Mouse (Mus musculus) kidney, postnatal 0 days (tissue): ENCODE results near the gene Fstl4. TPM values are rescaled to one million over a fixed set of nuclear protein-coding genes. Genes with fewer than 3 reads are reported as not detected.
A peak's percentile ranks its signal among the peaks of the same experiment; 100 is the strongest.

Experiments
- ATAC-seq: fragments of 200-750 bp; cut with Nextera tagmentation; replicated peaks from 2 replicates; pipeline ENCODE4 v1.8.0; 2017; ENCODE audit warnings: low read depth, moderate number of reproducible peaks, moderate TSS enrichment, moderate library complexity; ENCODE audit not compliant: low FRiP score
- DNase-seq: peaks from one replicate; pipeline ENCODE4 v3.0.0-alpha.2; 2016; ENCODE audit warnings: low spot score
- H3K27ac ChIP-seq: fragments of 300-500 bp; sonication (generic); 2 replicates; pipeline ENCODE4 v1.5.1; 2014; ENCODE audit warnings: mild to moderate bottlenecking
- H3K27me3 ChIP-seq: fragments of 300-500 bp; sonication (generic); 2 replicates; pipeline ENCODE4 v1.6.1; 2014; ENCODE audit warnings: low read length, mixed read lengths; ENCODE audit not compliant: insufficient read depth
- H3K36me3 ChIP-seq: fragments of 300-500 bp; sonication (generic); 2 replicates; pipeline ENCODE4 v1.6.1; 2014; ENCODE audit warnings: low read length, mixed read lengths; ENCODE audit not compliant: insufficient read depth
- H3K4me1 ChIP-seq: fragments of 300-500 bp; sonication (generic); replicated peaks from 2 replicates; pipeline ENCODE4 v1.6.1; 2014; ENCODE audit warnings: antibody characterized with exemption, low read length, mixed read lengths; ENCODE audit not compliant: insufficient read depth
- H3K4me2 ChIP-seq: fragments of 300-500 bp; sonication (generic); 2 replicates; pipeline ENCODE4 v1.6.1; 2014; ENCODE audit warnings: mild to moderate bottlenecking, low read length, moderate library complexity, mixed read lengths
- H3K4me3 ChIP-seq: fragments of 300-500 bp; sonication (generic); replicated peaks from 2 replicates; pipeline ENCODE4 v1.5.1; 2014; ENCODE audit warnings: low read depth, low read length
- H3K9ac ChIP-seq: fragments of 300-500 bp; sonication (generic); 2 replicates; pipeline ENCODE4 v1.6.1; 2014; ENCODE audit warnings: low read depth, low read length
- H3K9me3 ChIP-seq: fragments of 300-500 bp; sonication (generic); replicated peaks from 2 replicates; pipeline ENCODE4 v1.6.1; 2016; ENCODE audit warnings: low read length, inconsistent platforms, mixed read lengths
- CTCF ChIP-seq: IDR thresholded peaks from 2 replicates; pipeline ENCODE4 v1.5.1; 2016; ENCODE audit warnings: antibody characterized with exemption, low read depth, mild to moderate bottlenecking, moderate library complexity
- WGBS: fragments of 180-500 bp; shearing (Covaris S2); extraction: QIAGEN DNeasy Blood & Tissue Kit; methylation state at CpG from one replicate; pipeline ENCODE4 v1.1.7; 2014; 5-methylcytosine and 5-hydroxymethylcytosine counted together
- polyA plus RNA-seq: library from polyadenylated mRNA; unstranded; fragments of >200 nt; fragmentation: Nextera tagmentation; extraction: Ambion mirVana; gene quantifications from 2 replicates; pipeline ENCODE4 v1.2.1, GENCODE M21; 2015

Fstl4 gene
- polyA plus RNA-seq, 1 experiment from 2014 or later = 0.47 TPM

GRCm38 (mm10) chr11:53140722-53141400 is 376.4 kb downstream of the Fstl4 start:
- Histone ChIP-seq H3K4me2 (no peak overlapping the region), H3K36me3 (no peaks in the 10 kb centered on the region), H3K9me3 (no peaks in the 10 kb centered on the region), H3K4me1 (no peaks in the 10 kb centered on the region), H3K4me3 (no peak overlapping the region), H3K9ac (no peak overlapping the region), H3K27ac (no peak overlapping the region), H3K27me3 (no peaks in the 10 kb centered on the region)
- TF ChIP-seq CTCF = no peak
- WGBS = 79% methylated on average over 10 of the region's 10 CpGs
- ATAC-seq (no peak), DNase-seq (no peak)

DNA sequence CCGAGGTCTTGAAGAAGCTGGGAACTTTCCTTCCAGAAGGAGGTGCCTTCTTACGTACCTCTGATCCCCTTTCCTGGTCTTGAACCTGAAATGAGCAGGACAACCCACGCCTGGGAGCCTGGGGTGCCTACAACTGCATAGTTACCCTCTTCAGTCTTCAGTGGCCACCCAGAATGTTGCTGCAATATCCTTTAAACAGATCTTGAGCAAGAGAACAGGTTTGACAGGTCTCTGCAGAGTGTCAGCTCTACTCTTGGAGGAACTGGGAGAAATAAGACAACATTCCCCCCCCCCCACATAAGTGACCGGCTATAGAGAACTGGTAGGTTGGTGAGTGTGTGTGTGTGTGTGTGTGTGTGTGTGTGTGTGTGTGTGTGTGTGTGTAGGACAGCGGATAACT is 379.1 kb downstream of the Fstl4 start:
- ATAC-seq (no peak), DNase-seq (no peak)
- Histone ChIP-seq H3K4me3 (no peak overlapping the region), H3K27ac (no peak overlapping the region), H3K9ac (no peak overlapping the region), H3K27me3 (no peaks in the 10 kb centered on the region), H3K36me3 (no peaks in the 10 kb centered on the region), H3K4me2 (no peak overlapping the region), H3K9me3 (no peaks in the 10 kb centered on the region), H3K4me1 (no peaks in the 10 kb centered on the region)
- 73% methylated on average over 5 of the region's 5 CpGs for WGBS
- TF ChIP-seq CTCF = no peak

DNA sequence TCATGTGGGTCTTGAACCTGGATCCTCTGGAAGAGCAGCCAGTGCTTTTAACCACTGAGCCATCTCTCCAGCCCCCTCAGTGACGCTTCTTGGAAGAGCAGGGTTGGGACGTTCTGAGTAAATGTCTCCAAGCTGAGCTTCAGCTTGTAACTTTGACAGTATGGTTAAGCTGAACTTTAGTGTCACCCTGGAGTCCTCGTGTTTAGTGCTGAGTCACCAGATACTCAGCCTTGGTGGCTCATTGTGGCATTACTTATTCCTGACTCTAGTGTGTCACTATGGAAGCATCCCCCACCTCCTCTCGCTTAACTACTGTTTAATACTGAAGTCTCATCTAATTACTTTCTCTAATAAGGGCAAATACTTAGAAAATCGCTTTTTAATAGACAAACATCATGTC is 380.1 kb downstream of the Fstl4 start:
- 58% methylated on average over 5 of the region's 5 CpGs for WGBS
- DNase-seq (no peak), ATAC-seq (no peak)
- no peak overlapping the region for H3K4me3 ChIP-seq
- no peak for TF ChIP-seq CTCF
- no peaks in the 10 kb centered on the region for H3K4me1 ChIP-seq
- no peak overlapping the region for H3K4me2 ChIP-seq
- H3K36me3 ChIP-seq = no peaks in the 10 kb centered on the region
- no peak overlapping the region for H3K9ac ChIP-seq
- H3K9me3 ChIP-seq = no peaks in the 10 kb centered on the region
- no peak overlapping the region for H3K27ac ChIP-seq
- no peaks in the 10 kb centered on the region for H3K27me3 ChIP-seq

DNA sequence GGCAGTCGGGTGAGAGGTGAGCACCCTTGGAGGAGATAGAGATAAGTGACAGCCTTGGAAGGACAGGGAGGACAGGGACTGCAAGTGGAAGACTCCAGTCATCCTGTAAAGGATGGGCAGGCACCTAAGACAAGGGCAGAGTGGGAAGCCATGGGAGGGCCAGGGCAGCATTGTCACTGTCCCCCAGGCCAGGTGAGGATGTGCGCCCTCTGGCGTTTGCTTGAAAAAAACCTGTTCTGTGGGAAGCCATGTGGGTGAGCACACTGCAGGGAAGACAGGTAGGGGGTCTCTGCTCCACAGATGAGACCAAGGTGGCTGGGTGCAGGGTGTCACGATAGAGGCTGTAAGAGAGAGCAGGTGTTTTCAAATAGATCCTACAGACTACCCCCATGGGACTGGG is 381.9 kb downstream of the Fstl4 start:
- H3K4me3 ChIP-seq = no peak overlapping the region
- WGBS = 39% methylated on average over 4 of the region's 4 CpGs
- no peaks in the 10 kb centered on the region for H3K36me3 ChIP-seq
- ATAC-seq = no peak
- H3K27ac ChIP-seq = no peak overlapping the region
- H3K9ac ChIP-seq = no peak overlapping the region
- no peaks in the 10 kb centered on the region for H3K9me3 ChIP-seq
- no peaks in the 10 kb centered on the region for H3K4me1 ChIP-seq
- H3K27me3 ChIP-seq = no peaks in the 10 kb centered on the region
- peak; percentile 55 for DNase-seq
- H3K4me2 ChIP-seq = no peak overlapping the region
- TF ChIP-seq CTCF = peak; percentile 72

DNA sequence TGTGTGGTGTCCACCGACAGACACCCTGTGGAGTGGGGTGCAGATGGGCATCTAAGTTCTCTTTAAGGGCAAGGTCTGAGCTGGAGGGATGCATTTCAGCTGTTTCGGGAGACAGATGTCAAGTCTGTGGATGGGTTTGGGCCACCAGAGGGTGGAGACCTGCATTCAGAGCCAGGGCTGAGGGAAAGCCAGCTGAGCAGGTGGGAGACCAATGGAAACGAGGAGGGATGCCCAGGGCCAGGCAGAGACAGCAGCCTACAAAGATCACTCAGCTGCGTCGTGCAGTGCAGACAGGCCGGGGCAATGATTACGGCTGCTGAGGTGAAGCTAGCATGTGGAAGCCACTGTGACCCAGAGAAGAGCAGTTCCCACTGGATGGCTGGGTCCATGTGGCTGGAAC is 392.0 kb downstream of the Fstl4 start:
- Histone ChIP-seq H3K4me2 (no peak overlapping the region), H3K4me3 (no peak overlapping the region), H3K27ac (no peak overlapping the region), H3K36me3 (no peaks in the 10 kb centered on the region), H3K9me3 (no peaks in the 10 kb centered on the region), H3K27me3 (no peaks in the 10 kb centered on the region), H3K9ac (no peak overlapping the region), H3K4me1 (no peaks in the 10 kb centered on the region; the same call in 1 of the 2 replicates)
- WGBS = 50% methylated on average over 7 of the region's 7 CpGs
- no peak for ATAC-seq
- DNase-seq = no peak
- TF ChIP-seq CTCF = no peak

DNA sequence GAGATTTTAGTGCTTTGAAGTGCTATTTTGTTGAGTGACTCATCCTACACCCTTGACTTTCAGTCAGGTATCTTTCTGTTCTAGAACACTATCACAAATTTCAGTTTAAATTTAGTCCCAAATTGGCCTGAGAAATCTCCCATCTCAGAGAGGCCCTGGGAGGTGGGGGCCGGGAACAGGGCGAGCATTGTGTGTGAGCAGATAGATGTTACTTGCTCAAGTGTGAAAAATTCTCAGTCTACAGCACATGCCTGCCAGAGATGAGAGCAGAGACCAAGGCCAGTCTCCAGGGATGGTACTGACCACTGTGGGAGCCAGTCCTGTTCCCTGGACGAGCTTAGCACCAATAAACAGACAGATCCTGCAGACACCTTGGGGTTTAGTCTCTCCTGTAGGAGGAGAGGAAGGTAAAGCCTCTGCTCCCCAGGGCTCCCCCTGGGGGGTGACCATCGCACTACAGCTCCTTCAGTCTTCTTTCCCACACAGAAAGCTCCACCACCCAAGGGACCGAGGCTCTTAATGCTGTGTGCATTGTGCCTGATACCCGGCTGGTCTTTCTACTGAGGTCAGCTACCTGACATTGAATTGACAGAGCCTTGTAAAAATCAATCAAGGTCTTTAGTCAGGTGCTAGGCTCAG is 393.3 kb downstream of the Fstl4 start:
- no peak overlapping the region for H3K4me3 ChIP-seq
- ATAC-seq (no peak), DNase-seq (no peak)
- H3K9me3 ChIP-seq = no peaks in the 10 kb centered on the region
- H3K4me2 ChIP-seq = no peak overlapping the region
- no peaks in the 10 kb centered on the region for H3K27me3 ChIP-seq
- TF ChIP-seq CTCF = peak; percentile 6; the same call in 1 of the 2 replicates
- H3K36me3 ChIP-seq = no peaks in the 10 kb centered on the region
- no peaks in the 10 kb centered on the region; the same call in 1 of the 2 replicates for H3K4me1 ChIP-seq
- H3K27ac ChIP-seq = no peak overlapping the region
- 71% methylated on average over 6 of the region's 6 CpGs for WGBS
- no peak overlapping the region for H3K9ac ChIP-seq
